Mouse (Mus musculus) ES-Bruce4 (cell line): ENCODE data around the gene Ttc30a1. TPM values are rescaled to one million over a fixed set of nuclear protein-coding genes. Genes with fewer than 3 reads are reported as not detected.
A peak's percentile ranks its signal among the peaks of the same experiment; 100 is the strongest.
"Not testable (repeated sequence)": the region's sequence is repeated elsewhere in the genome, so short reads cannot be mapped to it uniquely, and the experiment has no call there.

Source experiments
- H3K27ac ChIP-seq: 2 replicates; pipeline ENCODE4 v1.5.1; 2012; ENCODE audit warnings: low read length, inconsistent platforms; ENCODE audit not compliant: insufficient read depth
- H3K27me3 ChIP-seq: 2 replicates; pipeline ENCODE4 v1.6.1; 2012; ENCODE audit warnings: mild to moderate bottlenecking, low read length, inconsistent platforms; ENCODE audit not compliant: control insufficient read depth, poor library complexity, insufficient read depth, severe bottlenecking
- H3K36me3 ChIP-seq: 2 replicates; pipeline ENCODE4 v1.6.1; 2012; ENCODE audit warnings: inconsistent platforms, mild to moderate bottlenecking, low read length, moderate library complexity; ENCODE audit not compliant: control insufficient read depth, poor library complexity, insufficient read depth, severe bottlenecking
- H3K4me1 ChIP-seq: one replicate; pipeline ENCODE4 v1.8.1; 2011; ENCODE audit warnings: low read length; ENCODE audit not compliant: control insufficient read depth, insufficient read depth
- H3K4me3 ChIP-seq: 2 replicates; pipeline ENCODE4 v1.5.1; 2011; ENCODE audit warnings: low read depth, mild to moderate bottlenecking, low read length
- H3K9ac ChIP-seq: 2 replicates; pipeline ENCODE4 v1.6.1; 2012; ENCODE audit warnings: low read depth, mild to moderate bottlenecking, inconsistent platforms; ENCODE audit not compliant: poor library complexity, severe bottlenecking
- H3K9me3 ChIP-seq: replicated peaks from 2 replicates; pipeline ENCODE4 v1.6.1; 2012; ENCODE audit warnings: mild to moderate bottlenecking, low read length, inconsistent platforms; ENCODE audit not compliant: control insufficient read depth, poor library complexity, insufficient read depth, severe bottlenecking
- CTCF ChIP-seq: IDR thresholded peaks from one replicate; pipeline ENCODE4 v1.8.1; 2011; ENCODE audit warnings: low read depth, low read length
- EP300 ChIP-seq: IDR thresholded peaks from 2 replicates; pipeline ENCODE4 v1.6.1; 2011; ENCODE audit warnings: low read depth, low read length; ENCODE audit not compliant: insufficient read depth
- POLR2A ChIP-seq: IDR thresholded peaks from one replicate; pipeline ENCODE4 v1.8.1; 2011; ENCODE audit warnings: low read length; ENCODE audit not compliant: insufficient read depth
- polyA plus RNA-seq: library from polyadenylated mRNA; stranded (reverse); fragments of >200 nt; gene quantifications from 2 replicates; pipeline ENCODE4 v1.2.4, GENCODE M21; 2011; ENCODE audit warnings: low read depth; ENCODE audit not compliant: missing spikeins, insufficient read depth, insufficient read length

Gene Ttc30a1
- 2.6 and 3.3 TPM in 2 replicates for polyA plus RNA-seq

DNA sequence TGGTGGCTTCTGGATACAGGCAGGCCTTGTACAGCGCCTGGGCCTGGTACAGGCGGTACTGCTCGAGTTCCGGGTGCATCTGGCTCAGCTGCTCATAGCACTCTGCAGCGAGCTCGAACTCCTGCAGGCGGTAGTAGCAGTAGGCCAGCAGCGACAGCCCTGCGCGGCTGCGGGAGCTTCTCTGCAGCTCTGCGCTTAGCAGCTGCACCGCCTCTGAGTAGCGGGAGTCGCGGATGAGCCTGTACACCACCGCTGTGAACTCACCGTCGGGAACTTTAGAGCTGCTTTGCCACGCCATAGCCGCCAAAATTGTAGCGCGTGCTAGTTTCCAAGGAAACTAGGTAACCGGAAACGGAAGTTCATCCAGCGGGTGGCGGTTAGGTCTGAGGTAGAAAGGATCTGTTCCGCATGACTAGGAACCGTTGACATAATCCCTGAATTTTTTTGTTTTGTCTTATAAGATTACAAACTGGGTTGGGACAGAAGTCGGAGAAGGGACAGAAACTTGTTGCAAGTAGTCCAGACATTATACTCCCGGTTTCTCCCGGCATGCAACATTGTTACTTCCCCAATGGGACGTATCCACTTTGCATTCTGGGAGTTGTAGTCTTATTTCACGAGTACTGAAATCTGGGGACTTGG is at the start of gene Ttc30a1:
TSS of gene Ttc30a1 (minus strand) at position 528 of the 642 bp plus-strand sequence.
- not testable (repeated sequence) for H3K27ac ChIP-seq, H3K9me3 ChIP-seq
- H3K9ac ChIP-seq = peak within 1 kb of the TSS; percentile 44; the same call in 1 of the 2 replicates

DNA sequence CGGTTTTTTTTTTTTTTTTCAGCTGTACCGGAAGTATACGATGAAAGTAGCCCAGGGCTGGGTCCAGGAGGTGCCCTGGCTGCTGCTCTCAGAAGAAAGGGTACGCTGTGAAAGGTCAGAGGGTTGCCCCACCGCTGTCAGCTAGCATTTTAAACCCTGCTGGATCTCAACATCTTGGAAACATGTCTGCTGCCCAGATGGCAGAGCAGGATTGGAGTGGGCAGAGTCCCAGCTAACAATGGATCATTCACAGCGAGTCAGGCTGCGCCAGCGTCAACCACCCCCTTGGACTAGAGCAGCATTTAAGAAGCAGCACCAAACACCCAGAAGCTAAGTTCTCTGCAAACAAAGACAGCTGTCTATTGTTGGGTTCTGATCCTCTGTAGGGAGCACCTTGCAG is 48.3 kb upstream of the Ttc30a1 start:
- Histone ChIP-seq H3K9me3 (no peaks in the 10 kb centered on the region), H3K36me3 (no peaks in the 10 kb centered on the region), H3K4me1 (no peaks in the 10 kb centered on the region), H3K27ac (no peak overlapping the region), H3K9ac (no peak overlapping the region), H3K27me3 (no peaks in the 10 kb centered on the region), H3K4me3 (no peak overlapping the region)
- TF ChIP-seq POLR2A (no peak), EP300 (no peak), CTCF (no peak)

More for the DNA sequence above, at the start of gene Ttc30a1:
- H3K4me3 ChIP-seq = peak within 1 kb of the TSS; percentile 55
- not testable (repeated sequence) for H3K4me1 ChIP-seq, H3K36me3 ChIP-seq, H3K27me3 ChIP-seq

DNA sequence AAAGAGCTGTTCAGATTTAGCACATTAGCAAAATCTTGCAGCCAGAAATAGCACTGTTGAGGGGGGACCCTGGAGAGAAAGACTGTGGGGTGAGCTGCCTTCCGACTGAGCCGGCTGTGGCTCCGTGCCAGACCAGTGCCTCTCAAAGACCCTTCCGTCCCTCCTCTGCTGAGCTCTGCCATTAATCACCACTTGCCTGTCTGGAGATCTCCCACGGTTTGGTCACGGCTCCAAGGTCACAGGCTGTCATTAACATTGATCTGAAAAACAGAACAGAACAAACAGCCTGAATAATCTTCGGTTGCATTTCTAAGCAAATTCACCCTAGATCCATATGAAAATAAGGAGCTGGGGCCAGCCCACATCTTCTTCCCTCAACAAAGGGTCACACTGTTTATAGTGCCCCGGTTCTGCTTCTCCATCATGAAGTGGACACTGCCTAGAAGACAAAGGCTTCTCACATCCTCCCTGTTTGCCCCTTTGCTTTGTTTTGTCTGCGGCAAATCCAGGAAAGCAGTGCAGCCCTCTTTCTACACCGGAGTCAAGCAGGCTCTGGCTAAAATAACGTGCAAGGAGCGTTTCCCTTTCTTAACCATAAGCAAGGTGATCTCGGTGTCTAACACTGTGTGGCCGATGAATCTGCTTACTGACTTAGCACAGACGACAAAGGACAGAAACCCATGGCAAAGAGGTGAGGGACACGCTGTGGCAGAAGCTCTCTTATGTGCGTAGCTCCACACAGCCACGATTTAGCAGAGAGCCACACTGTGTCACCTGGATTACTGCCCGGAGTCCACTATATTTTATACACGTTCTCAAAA is 47.5 kb upstream of the Ttc30a1 start:
- Histone ChIP-seq H3K27ac (no peak overlapping the region), H3K36me3 (no peaks in the 10 kb centered on the region), H3K27me3 (no peaks in the 10 kb centered on the region), H3K9ac (no peak overlapping the region), H3K9me3 (no peaks in the 10 kb centered on the region), H3K4me3 (no peak overlapping the region), H3K4me1 (no peaks in the 10 kb centered on the region)
- TF ChIP-seq EP300 (no peak), CTCF (no peak), POLR2A (no peak)

DNA sequence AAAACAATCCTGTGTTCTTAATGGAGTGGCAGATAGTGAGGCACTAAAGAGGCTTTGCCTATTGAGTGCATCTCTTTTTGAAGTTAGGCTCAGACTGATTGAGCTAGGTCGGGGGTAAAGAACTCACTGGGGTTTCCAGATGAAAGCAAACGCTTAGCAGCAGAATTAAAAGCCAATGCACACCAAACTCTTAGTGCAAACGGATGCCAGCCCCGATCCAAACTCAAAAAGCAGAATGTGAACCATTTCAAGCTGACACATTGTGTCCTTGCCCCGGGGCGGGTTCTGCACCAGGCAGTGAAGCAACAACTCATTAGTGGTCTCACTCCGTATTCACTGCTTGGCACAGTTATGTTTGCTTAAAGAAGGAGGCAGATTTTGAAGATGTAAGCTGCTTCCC is 35.1 kb upstream of the Ttc30a1 start:
- Histone ChIP-seq H3K4me1 (no peaks in the 10 kb centered on the region), H3K27me3 (no peaks in the 10 kb centered on the region), H3K9me3 (no peaks in the 10 kb centered on the region), H3K9ac (no peak overlapping the region), H3K36me3 (no peaks in the 10 kb centered on the region), H3K27ac (no peak overlapping the region), H3K4me3 (no peak overlapping the region)
- TF ChIP-seq POLR2A (no peak), CTCF (no peak), EP300 (no peak)

DNA sequence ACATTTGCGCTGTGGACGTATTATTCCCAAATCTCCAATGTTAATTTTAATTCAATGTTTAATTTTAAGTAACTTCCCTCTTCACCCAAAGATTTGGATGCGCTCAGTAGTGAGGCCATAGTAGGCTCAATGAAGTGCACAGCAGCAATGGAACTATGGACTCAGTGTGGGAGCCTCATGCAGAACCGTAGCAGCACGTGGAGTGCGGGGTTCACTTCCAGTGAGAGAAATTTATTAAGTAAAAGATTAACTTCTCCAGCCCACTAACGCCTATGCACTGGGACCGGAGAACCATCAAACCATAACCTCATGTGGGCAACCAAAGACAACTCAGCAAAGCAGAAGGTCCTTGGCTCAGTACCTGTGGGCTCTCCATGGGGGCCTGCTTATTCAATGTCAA is 34.4 kb upstream of the Ttc30a1 start:
- no peaks in the 10 kb centered on the region for H3K9me3 ChIP-seq
- H3K27ac ChIP-seq = no peak overlapping the region
- no peaks in the 10 kb centered on the region for H3K36me3 ChIP-seq
- H3K4me3 ChIP-seq = no peak overlapping the region
- TF ChIP-seq CTCF (no peak), EP300 (no peak), POLR2A (no peak)
- H3K27me3 ChIP-seq = no peaks in the 10 kb centered on the region
- H3K9ac ChIP-seq = no peak overlapping the region
- no peaks in the 10 kb centered on the region for H3K4me1 ChIP-seq

GRCm38 (mm10) chr2:76015460-76015859 is 33.7 kb upstream of the Ttc30a1 start:
- H3K4me3 ChIP-seq = no peak overlapping the region
- H3K27ac ChIP-seq = no peak overlapping the region
- H3K27me3 ChIP-seq = no peaks in the 10 kb centered on the region
- TF ChIP-seq POLR2A = no peak
- no peak for TF ChIP-seq CTCF
- no peak for TF ChIP-seq EP300
- no peaks in the 10 kb centered on the region for H3K36me3 ChIP-seq
- no peaks in the 10 kb centered on the region for H3K9me3 ChIP-seq
- H3K4me1 ChIP-seq = no peaks in the 10 kb centered on the region
- H3K9ac ChIP-seq = no peak overlapping the region
